Mouse (Mus musculus) embryo, embryonic 11 days (tissue): ENCODE measurements around the gene Amot.
A peak's percentile ranks its signal among the peaks of the same experiment; 100 is the strongest.

Source experiments
- DNase-seq: peaks from one replicate; pipeline ENCODE4 v3.0.0-alpha.2; 2015

The Amot gene

GRCm38 (mm10) chrX:145479942-145480341, 25.0 kb downstream of the Amot start:
- DNase-seq, result no peak

- no peak for DNase-seq
Observed at GRCm38 (mm10) chrX:145477725-145478194, 27.2 kb downstream of the Amot start.

DNA sequence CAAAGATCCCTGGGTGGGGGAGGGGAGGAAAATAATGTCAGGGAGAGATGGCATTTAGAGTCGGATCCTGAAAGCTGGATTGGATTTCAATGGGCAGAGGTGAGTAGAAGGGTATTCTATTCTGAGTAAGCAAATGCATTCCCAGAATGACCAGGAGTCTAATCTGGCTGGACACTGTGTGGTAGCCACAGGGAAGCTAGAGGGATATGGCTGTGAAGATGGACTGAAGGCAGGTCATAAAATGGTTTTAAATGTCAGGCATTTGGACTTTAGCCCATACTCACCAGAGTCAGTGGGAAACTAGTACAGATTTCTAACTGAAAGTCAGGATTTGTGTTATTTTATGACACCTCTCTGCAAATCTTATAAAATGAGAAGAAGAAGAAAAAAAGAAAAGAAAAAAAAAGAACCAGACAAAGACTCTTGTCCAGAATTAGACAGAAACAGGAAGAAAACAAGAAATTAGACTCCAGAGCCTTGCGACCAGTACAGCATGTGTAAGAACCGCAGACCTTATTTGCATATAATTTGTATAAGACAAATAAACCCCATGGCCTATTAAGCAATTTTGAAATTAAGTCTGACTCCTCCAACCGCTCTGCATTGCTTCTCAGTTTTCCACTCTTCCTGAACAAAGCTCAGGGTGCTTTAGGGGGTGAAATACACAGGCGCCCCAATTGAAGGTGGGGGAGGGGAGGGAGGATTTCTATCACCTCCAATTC, 27.8 kb downstream of the Amot start:
- DNase-seq, result no peak

DNA sequence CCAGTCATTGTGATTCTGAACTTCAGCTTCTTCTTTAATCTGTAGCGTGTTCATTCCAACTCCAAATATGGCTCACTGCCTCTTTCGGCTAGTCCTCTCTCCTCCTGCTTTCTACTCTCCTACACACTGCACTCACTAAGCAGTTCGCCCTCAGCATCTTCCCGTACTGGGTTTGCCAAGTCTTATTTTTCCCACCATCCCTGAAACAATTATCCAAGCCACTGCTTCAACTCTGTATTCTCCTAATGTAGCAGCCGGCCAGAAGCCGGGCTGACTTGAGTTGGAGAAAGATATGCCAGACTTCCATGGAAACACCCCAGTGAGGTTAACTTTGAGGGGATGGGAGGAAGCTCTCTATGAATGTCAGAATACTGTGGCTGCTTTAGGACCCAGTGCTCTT, 36.7 kb downstream of the Amot start:
- DNase-seq, result no peak

DNA sequence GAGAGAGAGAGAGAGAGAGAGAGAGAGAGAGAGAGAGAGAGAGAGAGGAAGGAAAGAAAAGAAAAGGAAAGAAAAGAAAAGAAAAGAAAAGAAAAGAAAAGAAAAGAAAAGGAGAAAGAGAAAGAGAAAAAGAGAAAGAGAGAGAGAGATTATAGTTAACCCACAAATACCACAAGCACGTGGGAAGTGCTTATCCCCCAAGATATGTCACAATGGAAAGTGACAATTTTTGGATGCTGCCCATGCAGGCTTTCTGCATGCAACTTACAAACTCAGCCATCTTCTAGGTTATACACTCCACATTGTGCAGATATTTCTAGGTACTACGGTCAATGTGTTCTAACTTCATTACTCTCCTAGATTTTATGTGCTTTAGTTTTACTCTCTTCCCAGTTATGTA, 41.5 kb downstream of the Amot start:
- DNase-seq, result no peak

DNA sequence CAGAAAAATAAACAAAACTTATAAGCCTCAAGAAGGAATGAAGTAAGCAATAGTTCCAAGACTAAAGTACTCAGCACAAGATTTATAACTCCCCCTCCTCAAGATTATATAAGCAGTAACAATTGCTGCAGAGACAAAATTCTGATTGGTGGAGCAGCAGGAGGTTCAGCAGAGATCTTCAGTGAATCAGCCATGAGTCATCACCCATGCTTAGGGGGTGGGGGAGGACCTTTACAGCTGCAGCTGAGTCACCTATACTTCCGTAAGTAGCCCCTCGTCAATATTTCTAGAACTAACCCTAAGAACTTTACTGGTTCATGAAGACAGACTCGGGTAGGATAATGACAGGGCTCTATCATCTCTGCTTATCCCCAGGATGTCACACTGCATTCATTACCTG, 43.6 kb downstream of the Amot start:
- no peak for DNase-seq

GRCm38 (mm10) chrX:145456251-145456650, 48.7 kb downstream of the Amot start:
- DNase-seq, result no peak

DNA sequence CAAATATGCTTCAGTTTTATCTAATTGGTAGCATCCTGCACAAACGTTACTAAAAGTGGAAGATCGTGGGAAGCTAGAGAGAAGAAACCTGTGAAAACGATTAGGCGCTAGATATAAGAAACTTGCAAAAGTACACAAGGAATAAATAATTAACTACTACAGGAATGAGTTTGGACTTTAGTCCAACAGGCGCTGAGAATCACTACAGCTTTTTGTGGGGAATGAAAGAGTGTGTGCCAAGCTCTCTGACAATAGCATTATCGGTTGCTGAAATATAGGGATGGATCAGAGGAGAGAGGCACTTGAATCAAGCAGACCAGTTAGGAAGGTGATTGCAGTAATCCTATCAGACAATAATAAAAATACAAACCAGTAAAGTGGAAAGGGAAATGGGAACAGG, 49.4 kb downstream of the Amot start:
- DNase-seq, result no peak

- no peak for DNase-seq
Observed at GRCm38 (mm10) chrX:145454828-145455227, 50.2 kb downstream of the Amot start.

DNA sequence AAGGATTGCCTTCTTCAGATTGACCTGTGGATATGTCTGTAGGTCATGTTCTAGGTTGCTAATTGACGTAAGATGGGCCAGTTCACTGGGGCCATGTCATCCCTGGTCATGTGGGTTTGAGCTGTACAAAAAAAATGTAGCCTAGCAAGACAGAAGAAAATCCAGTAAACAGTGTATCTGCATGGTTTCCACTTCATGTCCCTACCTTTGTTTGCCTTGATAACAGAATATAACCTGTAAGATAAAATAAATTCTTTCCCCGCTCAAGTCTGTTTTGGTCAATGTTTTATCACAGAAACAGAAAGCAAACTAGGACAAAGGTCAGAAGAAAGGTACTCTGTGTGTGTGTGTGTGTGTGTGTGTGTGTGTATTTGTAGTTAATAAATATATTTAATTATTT, 63.5 kb downstream of the Amot start:
- DNase-seq, result no peak

GRCm38 (mm10) chrX:145433652-145434051, 71.3 kb downstream of the Amot start:
- DNase-seq, result no peak

DNA sequence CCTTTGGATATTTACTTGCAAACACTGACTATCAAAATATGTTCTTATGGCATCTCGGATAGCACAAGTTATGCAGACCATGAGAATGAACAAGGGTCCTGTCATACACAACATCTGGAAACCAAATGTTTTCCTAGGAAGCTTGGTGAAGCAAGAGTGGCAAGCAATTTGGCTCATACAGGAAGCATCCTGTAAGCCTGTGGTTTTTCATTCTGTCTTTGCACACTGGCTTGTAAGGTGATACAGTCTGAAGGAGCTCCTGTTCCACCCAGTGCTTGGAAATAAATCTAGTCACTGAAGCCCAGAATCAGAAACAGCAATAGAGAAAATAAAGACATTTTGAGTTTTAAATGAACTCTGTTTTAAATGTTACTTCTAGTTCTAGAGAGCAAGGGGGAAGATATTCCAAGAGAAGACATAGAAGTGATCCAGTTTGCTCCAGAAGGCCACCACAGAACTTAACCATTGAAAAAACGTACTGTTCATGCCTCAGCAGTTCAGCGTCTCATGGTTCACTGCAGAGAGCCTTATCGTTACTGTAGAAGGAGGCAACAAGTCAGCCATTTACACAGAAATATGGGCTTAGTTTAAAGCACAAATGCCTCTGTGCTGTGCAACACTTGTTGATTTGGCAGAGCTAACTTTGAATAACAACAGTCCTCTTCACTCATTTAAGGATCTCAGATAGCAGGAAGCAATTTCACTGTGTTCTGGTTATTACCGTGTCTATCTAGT, 74.0 kb downstream of the Amot start:
- DNase-seq, result peak; percentile 20

DNA sequence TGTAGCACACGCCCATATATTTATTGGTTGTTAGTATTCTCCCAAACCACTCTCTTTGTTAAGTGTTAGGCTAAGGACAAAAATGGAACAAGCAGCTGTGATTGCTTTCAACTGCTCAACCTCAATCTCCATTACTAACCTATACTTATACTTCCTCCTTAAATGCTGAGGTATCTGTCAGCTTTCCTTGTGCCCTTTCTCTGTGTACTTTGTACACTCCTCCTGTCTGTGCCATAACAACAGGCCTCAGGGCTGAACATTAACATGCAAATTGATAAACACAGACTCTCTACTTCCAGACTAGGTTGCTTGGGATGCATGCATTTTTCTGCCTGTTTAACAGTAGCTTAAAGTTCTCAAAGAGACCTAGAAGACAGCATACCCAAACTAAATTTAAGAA, 76.2 kb downstream of the Amot start:
- DNase-seq, result no peak

DNA sequence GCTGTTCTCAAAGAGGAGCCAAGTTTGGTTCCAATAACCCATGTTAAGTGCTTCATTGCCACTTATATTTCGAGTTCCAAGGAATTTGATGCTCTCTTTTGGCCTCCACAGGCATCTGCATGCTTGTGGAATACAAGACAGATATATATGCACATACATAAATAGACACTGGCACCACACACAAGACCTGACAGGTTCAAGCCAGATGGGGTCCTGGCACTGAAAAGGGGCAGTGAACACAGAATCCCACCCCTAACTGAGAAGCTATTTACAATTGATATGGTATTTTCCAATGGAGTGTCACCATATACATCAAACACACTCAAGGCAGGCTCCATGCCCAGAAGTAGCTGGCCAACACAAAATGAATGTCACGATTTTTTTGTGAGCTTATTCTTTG, 81.0 kb downstream of the Amot start:
- no peak for DNase-seq

DNA sequence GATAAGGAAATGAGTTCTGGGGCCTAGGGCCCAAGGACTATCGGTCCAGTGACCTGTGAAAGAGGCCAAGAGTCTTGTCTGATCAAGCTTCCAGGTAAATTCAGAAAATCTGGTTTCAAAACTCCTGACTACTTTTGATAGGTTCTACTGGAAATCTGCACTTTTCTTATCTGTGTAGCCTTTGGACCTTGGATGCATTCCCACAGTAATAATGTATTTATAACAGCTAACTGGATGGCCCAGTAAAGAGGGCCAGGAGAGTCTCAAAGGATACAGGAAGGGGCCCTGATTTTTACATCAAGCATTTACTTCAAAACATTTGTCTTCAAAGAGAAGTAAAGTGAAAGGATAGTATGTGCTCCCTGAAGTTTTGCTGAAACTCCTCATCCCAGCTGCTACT, 90.7 kb downstream of the Amot start:
- no peak for DNase-seq

DNA sequence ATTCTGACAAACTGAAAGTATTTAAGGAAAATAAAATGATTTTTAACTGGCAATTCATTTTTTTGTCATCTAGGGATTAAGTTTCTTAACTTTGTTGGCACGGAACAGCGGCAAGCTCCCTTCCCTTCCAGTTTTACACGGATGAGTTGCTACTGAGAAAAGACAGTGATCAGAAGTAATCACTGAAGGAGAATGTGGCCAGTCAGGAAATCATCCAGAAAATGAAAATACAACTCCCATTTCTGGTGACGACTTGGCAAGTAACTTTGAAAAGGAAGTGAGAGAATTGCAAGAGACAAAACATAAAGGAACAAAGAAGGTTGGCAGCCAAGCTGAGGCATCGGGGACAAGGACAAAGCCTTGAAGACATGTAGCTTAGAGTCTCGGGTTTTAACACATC, 93.6 kb downstream of the Amot start:
- DNase-seq, result no peak

DNA sequence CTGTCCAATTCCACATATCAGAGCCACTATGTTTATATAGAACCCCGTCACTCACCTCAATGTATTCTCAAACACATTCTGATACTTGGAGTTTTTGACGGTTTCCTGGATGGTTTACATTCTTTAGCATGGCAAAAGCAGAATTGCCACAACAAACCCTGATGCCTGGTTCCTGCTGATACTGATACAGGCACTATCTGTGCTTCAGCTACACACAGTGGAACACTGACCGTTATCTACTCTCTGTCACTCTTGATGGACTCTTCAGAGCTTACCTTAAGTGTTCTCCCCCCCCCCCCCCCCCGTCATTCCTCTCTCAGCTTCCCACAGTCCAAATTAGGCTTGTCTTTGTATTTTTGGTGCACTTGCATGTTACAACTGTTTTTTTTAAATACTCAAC, 98.9 kb downstream of the Amot start:
- no peak for DNase-seq

GRCm38 (mm10) chrX:145401926-145402325, 103.1 kb downstream of the Amot start:
- peak; percentile 20 for DNase-seq

GRCm38 (mm10) chrX:145399236-145399635, 105.7 kb downstream of the Amot start:
- peak; percentile 41 for DNase-seq
